Mouse (Mus musculus): ENCODE data around the gene Pde8a. TPM values are rescaled to one million over a fixed set of nuclear protein-coding genes. Genes with fewer than 3 reads are reported as not detected.

The Pde8a gene
- polyA plus RNA-seq, 1 experiment from 2014 or later: 3.5 TPM

DNA sequence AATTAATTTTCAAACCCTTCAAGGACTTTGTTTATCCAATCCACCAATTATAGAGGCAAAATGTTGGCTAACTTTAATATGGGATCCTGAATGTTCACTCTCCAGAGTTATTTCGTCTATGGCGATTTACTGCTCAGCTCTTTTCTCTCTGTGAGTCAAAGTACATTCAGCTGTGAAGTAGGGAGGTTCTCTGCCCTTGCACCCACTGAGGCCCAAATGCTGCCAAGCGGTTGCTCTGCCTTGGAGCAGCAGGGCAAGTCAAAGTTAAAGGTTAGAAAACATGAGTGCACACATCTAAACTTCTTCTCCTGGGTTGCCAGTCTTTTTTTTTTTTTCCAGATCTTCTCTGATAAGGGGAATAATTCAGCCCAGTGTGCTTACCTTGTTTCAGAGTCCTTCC lies 43.4 kb downstream of the Pde8a start:
- Histone ChIP-seq H3K9ac (ENCODE audit: low read length) (no peak overlapping the region), H3K27ac (replicated peaks; ENCODE audit: low read depth, low read length) (no peak overlapping the region), H3K4me1 (ENCODE audit: control insufficient read depth, insufficient read depth, low read length) (no peaks in the 10 kb centered on the region), H3K4me2 (ENCODE audit: low read depth, severe bottlenecking) (no peak overlapping the region), H3K9me3 (ENCODE audit: control insufficient read depth, low read length) (no peaks in the 10 kb centered on the region), H3K27me3 (ENCODE audit: control insufficient read depth, insufficient read depth, low read length) (no peaks in the 10 kb centered on the region), H3K36me3 (ENCODE audit: control insufficient read depth, insufficient read depth, low read length) (no peaks in the 10 kb centered on the region), H3K4me3 (ENCODE audit: low read depth, low read length) (no peak overlapping the region)
- ATAC-seq (ENCODE audit: insufficient number of reproducible peaks, low FRiP score, low TSS enrichment, low read depth): no peak
- DNase-seq (ENCODE audit: low spot score): no peak
- 89% methylated on average over 3 of the region's 3 CpGs for WGBS

DNA sequence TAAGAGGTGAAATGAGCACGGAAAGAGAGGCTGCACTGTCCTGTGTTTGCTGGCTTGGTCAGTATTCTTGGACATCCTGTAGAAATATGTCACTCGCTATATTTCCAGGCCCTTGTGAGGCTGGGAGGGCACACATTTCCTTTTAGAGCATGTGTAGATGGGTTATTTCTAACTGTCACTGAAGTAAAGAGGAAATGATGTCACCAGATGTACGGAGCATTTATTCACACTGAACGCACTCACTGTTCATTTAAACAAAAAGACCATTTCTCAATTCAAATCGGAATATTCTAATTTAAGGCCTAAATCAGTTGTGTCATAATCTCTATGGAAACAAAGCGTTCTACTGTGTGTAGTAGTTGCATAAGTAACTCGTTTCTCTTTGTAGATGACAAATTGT lies 48.2 kb downstream of the Pde8a start:
- Histone ChIP-seq H3K9me3 (ENCODE audit: control insufficient read depth, low read length) (no peaks in the 10 kb centered on the region), H3K27ac (replicated peaks; ENCODE audit: low read depth, low read length) (no peak overlapping the region), H3K9ac (ENCODE audit: low read length) (no peak overlapping the region), H3K36me3 (ENCODE audit: control insufficient read depth, insufficient read depth, low read length) (no peaks in the 10 kb centered on the region), H3K27me3 (ENCODE audit: control insufficient read depth, insufficient read depth, low read length) (no peaks in the 10 kb centered on the region), H3K4me2 (ENCODE audit: low read depth, severe bottlenecking) (0 out of 2 replicates have a peak overlapping the region, but pooled peaks have one; percentile 3), H3K4me3 (ENCODE audit: low read depth, low read length) (no peak overlapping the region), H3K4me1 (ENCODE audit: control insufficient read depth, insufficient read depth, low read length) (no peaks in the 10 kb centered on the region)
- 86% methylated on average over 7 of the region's 7 CpGs for WGBS
- DNase-seq (ENCODE audit: low spot score) (no peak), ATAC-seq (ENCODE audit: insufficient number of reproducible peaks, low FRiP score, low TSS enrichment, low read depth) (no peak)

DNA sequence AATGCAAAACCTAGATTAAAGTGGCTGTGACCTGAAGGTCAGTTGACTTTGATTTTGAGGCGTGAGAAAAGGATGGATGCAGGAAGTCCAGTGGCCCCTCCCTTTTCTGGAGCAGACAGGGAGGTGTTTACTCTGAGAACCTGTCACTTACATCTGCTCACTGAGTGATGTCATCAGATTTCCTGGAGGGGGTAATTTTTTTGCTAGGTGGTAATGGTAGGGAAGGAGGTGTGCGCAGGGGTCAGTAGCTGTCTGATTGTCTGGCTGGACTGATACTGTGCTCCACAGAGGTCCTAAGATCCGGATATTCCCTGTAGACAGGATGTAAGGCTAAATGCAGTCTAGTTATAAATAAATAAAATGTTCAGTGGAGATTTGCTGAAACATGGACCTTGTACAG lies 59.5 kb downstream of the Pde8a start:
- no peaks in the 10 kb centered on the region for H3K9me3 ChIP-seq (ENCODE audit: control insufficient read depth, low read length)
- no peaks in the 10 kb centered on the region for H3K36me3 ChIP-seq (ENCODE audit: control insufficient read depth, insufficient read depth, low read length)
- no peak overlapping the region for H3K9ac ChIP-seq (ENCODE audit: low read length)
- 80% methylated on average over 3 of the region's 3 CpGs for WGBS
- H3K27me3 ChIP-seq (ENCODE audit: control insufficient read depth, insufficient read depth, low read length): no peaks in the 10 kb centered on the region
- DNase-seq (ENCODE audit: low spot score): no peak
- ATAC-seq (ENCODE audit: insufficient number of reproducible peaks, low FRiP score, low TSS enrichment, low read depth): no peak; the same call in 1 of the 2 replicates
- no peak overlapping the region for H3K4me3 ChIP-seq (ENCODE audit: low read depth, low read length)
- no peak overlapping the region for H3K27ac ChIP-seq (replicated peaks; ENCODE audit: low read depth, low read length)
- no peak overlapping the region for H3K4me2 ChIP-seq (ENCODE audit: low read depth, severe bottlenecking)
- no peaks in the 10 kb centered on the region for H3K4me1 ChIP-seq (ENCODE audit: control insufficient read depth, insufficient read depth, low read length)

DNA sequence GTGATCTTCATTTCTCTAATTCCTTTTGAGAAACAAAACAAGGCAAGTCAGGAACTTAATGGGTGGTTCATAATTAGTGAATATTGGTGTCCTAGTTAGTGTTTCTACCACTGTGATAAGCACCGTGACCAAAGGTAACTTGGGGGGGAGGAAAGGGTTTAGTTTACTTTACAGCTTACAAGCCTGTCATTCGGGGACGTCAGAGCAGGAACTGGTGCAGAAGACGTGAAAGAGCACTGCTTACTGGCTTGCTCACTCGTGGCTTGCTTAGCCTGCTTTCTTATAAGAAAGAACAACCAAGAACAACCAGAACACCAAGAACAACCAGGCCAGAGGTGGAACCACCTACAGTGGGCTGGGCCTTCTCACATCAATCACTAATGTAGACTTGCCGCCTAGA lies 65.6 kb downstream of the Pde8a start:
- Histone ChIP-seq H3K4me2 (ENCODE audit: low read depth, severe bottlenecking) (no peak overlapping the region), H3K4me3 (ENCODE audit: low read depth, low read length) (no peak overlapping the region), H3K4me1 (ENCODE audit: control insufficient read depth, insufficient read depth, low read length) (no peaks in the 10 kb centered on the region), H3K9ac (ENCODE audit: low read length) (no peak overlapping the region), H3K27ac (replicated peaks; ENCODE audit: low read depth, low read length) (no peak overlapping the region), H3K36me3 (ENCODE audit: control insufficient read depth, insufficient read depth, low read length) (no peaks in the 10 kb centered on the region), H3K9me3 (ENCODE audit: control insufficient read depth, low read length) (no peaks in the 10 kb centered on the region), H3K27me3 (ENCODE audit: control insufficient read depth, insufficient read depth, low read length) (no peaks in the 10 kb centered on the region)
- DNase-seq (ENCODE audit: low spot score) (no peak), ATAC-seq (ENCODE audit: insufficient number of reproducible peaks, low FRiP score, low TSS enrichment, low read depth) (no peak)
- 85% methylated on average over 6 of the region's 6 CpGs for WGBS

DNA sequence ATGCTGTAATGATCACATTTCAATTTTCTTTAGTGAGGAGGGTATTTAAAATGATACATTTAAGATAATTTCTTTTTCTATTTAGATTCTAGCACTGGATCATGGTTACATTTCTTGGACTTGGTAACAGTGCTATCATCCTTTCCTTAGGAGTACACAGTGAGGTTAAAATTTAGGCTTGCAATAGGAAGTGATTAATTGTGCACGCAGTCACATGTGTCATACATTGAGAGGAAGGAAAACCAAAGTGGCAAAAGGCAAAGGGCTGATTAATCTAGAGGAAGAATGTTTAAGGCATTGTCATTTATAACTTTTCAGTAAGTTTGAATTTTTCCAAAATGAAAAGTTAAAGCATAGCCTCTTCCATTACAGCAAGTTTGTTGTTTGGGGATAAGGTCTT lies 67.8 kb downstream of the Pde8a start:
- ATAC-seq (ENCODE audit: insufficient number of reproducible peaks, low FRiP score, low TSS enrichment, low read depth): no peak
- H3K4me2 ChIP-seq (ENCODE audit: low read depth, severe bottlenecking): no peak overlapping the region
- no peaks in the 10 kb centered on the region for H3K9me3 ChIP-seq (ENCODE audit: control insufficient read depth, low read length)
- no peaks in the 10 kb centered on the region for H3K4me1 ChIP-seq (ENCODE audit: control insufficient read depth, insufficient read depth, low read length)
- DNase-seq (ENCODE audit: low spot score): no peak
- 85% methylated on average over 1 of the region's 1 CpGs for WGBS
- H3K27me3 ChIP-seq (ENCODE audit: control insufficient read depth, insufficient read depth, low read length): no peaks in the 10 kb centered on the region
- no peak overlapping the region; the same call in 1 of the 2 replicates for H3K27ac ChIP-seq (replicated peaks; ENCODE audit: low read depth, low read length)
- no peak overlapping the region for H3K9ac ChIP-seq (ENCODE audit: low read length)
- H3K36me3 ChIP-seq (ENCODE audit: control insufficient read depth, insufficient read depth, low read length): no peaks in the 10 kb centered on the region
- no peak overlapping the region for H3K4me3 ChIP-seq (ENCODE audit: low read depth, low read length)

DNA sequence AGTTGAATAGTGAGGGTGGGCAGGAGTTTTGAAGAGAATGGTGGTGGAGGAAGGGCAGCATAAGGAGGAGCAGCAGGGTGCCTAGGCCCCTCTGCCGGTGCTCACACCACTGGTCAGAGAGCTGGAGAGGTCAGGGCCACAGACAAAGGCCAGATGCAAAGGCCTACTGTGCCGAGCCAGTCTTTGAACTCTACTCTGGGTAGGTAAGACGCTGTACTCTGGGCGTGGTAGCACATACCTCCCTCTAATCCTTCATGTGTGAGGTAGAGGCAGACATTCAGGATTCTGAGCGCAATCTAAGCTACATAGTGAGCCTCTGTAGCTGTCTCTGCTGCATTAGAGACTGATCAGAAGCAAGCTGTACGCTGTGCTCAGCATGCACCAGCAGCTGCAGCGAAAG lies 73.1 kb downstream of the Pde8a start:
- Histone ChIP-seq H3K4me1 (ENCODE audit: control insufficient read depth, insufficient read depth, low read length) (0 out of 2 replicates have a peak, but pooled peaks cover 2% of the 10 kb centered on the region), H3K9ac (ENCODE audit: low read length) (no peak overlapping the region), H3K4me2 (ENCODE audit: low read depth, severe bottlenecking) (no peak overlapping the region), H3K27ac (replicated peaks; ENCODE audit: low read depth, low read length) (no peak overlapping the region), H3K27me3 (ENCODE audit: control insufficient read depth, insufficient read depth, low read length) (no peaks in the 10 kb centered on the region), H3K4me3 (ENCODE audit: low read depth, low read length) (no peak overlapping the region), H3K36me3 (ENCODE audit: control insufficient read depth, insufficient read depth, low read length) (no peaks in the 10 kb centered on the region), H3K9me3 (ENCODE audit: control insufficient read depth, low read length) (no peaks in the 10 kb centered on the region)
- DNase-seq (ENCODE audit: low spot score) (no peak), ATAC-seq (ENCODE audit: insufficient number of reproducible peaks, low FRiP score, low TSS enrichment, low read depth) (no peak)
- 44% methylated on average over 7 of the region's 7 CpGs for WGBS

DNA sequence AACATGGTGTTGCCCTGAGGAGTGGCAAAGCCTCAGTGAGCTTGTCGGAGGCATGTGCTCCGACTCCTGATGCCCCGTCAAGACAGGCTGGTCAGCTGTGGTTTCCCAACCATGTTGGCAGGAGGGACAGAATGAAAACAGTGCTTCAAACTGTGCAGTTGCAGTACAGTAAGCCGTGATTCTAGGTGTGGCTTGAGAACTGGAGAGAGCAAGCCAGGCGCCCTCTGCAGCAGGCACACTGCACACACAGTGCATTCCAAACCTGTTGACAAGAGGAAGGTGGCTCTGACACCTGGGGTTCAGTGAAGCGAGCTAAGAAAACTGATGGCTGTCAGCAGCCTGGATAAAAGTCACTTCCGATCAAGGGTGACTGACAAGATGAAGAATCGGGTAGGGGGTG lies 73.5 kb downstream of the Pde8a start:
- Histone ChIP-seq H3K9ac (ENCODE audit: low read length) (no peak overlapping the region), H3K9me3 (ENCODE audit: control insufficient read depth, low read length) (no peaks in the 10 kb centered on the region), H3K4me2 (ENCODE audit: low read depth, severe bottlenecking) (no peak overlapping the region), H3K4me1 (ENCODE audit: control insufficient read depth, insufficient read depth, low read length) (0 out of 2 replicates have a peak, but pooled peaks cover 2% of the 10 kb centered on the region), H3K27ac (replicated peaks; ENCODE audit: low read depth, low read length) (no peak overlapping the region), H3K27me3 (ENCODE audit: control insufficient read depth, insufficient read depth, low read length) (no peaks in the 10 kb centered on the region), H3K36me3 (ENCODE audit: control insufficient read depth, insufficient read depth, low read length) (no peaks in the 10 kb centered on the region), H3K4me3 (ENCODE audit: low read depth, low read length) (no peak overlapping the region)
- ATAC-seq (ENCODE audit: insufficient number of reproducible peaks, low FRiP score, low TSS enrichment, low read depth) (no peak), DNase-seq (ENCODE audit: low spot score) (peak; percentile 46)
- 67% methylated on average over 8 of the region's 8 CpGs for WGBS

DNA sequence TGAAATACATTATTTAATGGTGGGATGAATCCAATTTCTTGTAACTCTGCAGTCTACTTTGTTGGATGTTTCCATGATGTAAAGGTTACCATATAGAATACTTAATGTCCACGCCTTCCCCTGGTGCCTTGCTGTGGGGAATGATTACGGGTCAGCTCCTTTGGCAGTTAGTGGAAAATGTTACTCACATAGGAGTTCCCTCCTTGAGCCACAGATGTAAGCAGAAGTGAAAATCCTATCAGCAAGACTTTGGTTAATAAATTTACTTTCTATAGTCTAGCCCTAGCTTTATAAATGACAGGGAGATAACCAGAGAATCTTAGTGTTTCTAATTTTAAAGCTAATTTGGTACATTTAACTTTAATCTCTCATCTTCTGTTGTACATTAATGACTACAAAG lies 81.8 kb downstream of the Pde8a start:
- DNase-seq (ENCODE audit: low spot score) (no peak), ATAC-seq (ENCODE audit: insufficient number of reproducible peaks, low FRiP score, low TSS enrichment, low read depth) (no peak)
- Histone ChIP-seq H3K27ac (replicated peaks; ENCODE audit: low read depth, low read length) (no peak overlapping the region), H3K9me3 (ENCODE audit: control insufficient read depth, low read length) (0 out of 2 replicates have a peak, but pooled peaks cover 2% of the 10 kb centered on the region), H3K36me3 (ENCODE audit: control insufficient read depth, insufficient read depth, low read length) (no peaks in the 10 kb centered on the region), H3K4me2 (ENCODE audit: low read depth, severe bottlenecking) (no peak overlapping the region), H3K27me3 (ENCODE audit: control insufficient read depth, insufficient read depth, low read length) (no peaks in the 10 kb centered on the region), H3K4me3 (ENCODE audit: low read depth, low read length) (no peak overlapping the region), H3K9ac (ENCODE audit: low read length) (no peak overlapping the region), H3K4me1 (ENCODE audit: control insufficient read depth, insufficient read depth, low read length) (0 out of 2 replicates have a peak, but pooled peaks cover 5% of the 10 kb centered on the region)
- WGBS: 91% methylated on average over 2 of the region's 2 CpGs

DNA sequence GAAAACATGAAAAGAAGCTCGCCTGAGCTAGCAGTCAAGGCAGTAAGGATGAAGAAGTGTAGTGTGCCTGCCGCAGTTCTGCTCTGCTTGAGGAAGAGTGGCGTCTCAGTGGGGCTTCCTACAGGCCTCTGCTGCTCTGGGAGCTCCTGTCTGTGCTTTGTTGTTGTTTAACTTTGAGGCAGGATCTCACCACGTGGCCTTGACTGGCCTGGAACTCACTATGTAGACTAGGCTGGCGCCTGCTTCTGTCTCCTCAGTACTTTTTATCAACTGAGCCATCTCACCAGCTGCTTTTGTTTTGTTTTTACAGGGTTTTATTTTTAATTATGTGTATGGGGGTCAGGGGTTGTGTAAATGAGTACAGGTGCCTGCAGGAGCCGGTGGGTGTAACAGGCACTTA lies 84.8 kb downstream of the Pde8a start:
- Histone ChIP-seq H3K9ac (ENCODE audit: low read length) (no peak overlapping the region), H3K9me3 (ENCODE audit: control insufficient read depth, low read length) (0 out of 2 replicates have a peak, but pooled peaks cover 2% of the 10 kb centered on the region), H3K4me2 (ENCODE audit: low read depth, severe bottlenecking) (no peak overlapping the region), H3K27ac (replicated peaks; ENCODE audit: low read depth, low read length) (no peak overlapping the region), H3K4me1 (ENCODE audit: control insufficient read depth, insufficient read depth, low read length) (0 out of 2 replicates have a peak, but pooled peaks cover 11% of the 10 kb centered on the region), H3K36me3 (ENCODE audit: control insufficient read depth, insufficient read depth, low read length) (no peaks in the 10 kb centered on the region), H3K4me3 (ENCODE audit: low read depth, low read length) (no peak overlapping the region), H3K27me3 (ENCODE audit: control insufficient read depth, insufficient read depth, low read length) (no peaks in the 10 kb centered on the region)
- ATAC-seq (ENCODE audit: insufficient number of reproducible peaks, low FRiP score, low TSS enrichment, low read depth): no peak
- no peak for DNase-seq (ENCODE audit: low spot score)
- 29% methylated on average over 6 of the region's 6 CpGs for WGBS
